Mouse (Mus musculus) heart, adult 2 months (tissue): ENCODE data around the gene Tgfbi.

Experiments
- CTCF ChIP-seq: fragments of 200-600 bp; IDR thresholded peaks from 2 replicates; pipeline ENCODE4 v1.8.1; 2022; ENCODE audit warnings: antibody characterized with exemption, mild to moderate bottlenecking, moderate library complexity
- EP300 ChIP-seq: fragments of 200-500 bp; IDR thresholded peaks from 2 replicates; pipeline ENCODE4 v1.6.1; 2011; ENCODE audit warnings: low read depth, low read length, control low read depth; ENCODE audit not compliant: insufficient read depth
- POLR2A ChIP-seq: fragments of 200-500 bp; IDR thresholded peaks from 2 replicates; pipeline ENCODE4 v1.6.1; 2011; ENCODE audit warnings: mild to moderate bottlenecking, low read depth, low read length, control low read depth; ENCODE audit not compliant: insufficient read depth

- TF ChIP-seq CTCF = no peak
- no peak for TF ChIP-seq POLR2A
- no peak for TF ChIP-seq EP300
Observed at GRCm38 (mm10) chr13:56607225-56607624, 2.1 kb upstream of the Tgfbi start.
